Mouse (Mus musculus) right cerebral cortex, postnatal 14 days (tissue): Measurements from ENCODE around the gene 1700001F09Rik.
"Not testable (repeated sequence)": the region's sequence is repeated elsewhere in the genome, so short reads cannot be mapped to it uniquely, and the experiment has no call there.

Experiments used
- DNase-seq: peaks from one replicate; pipeline ENCODE4 v3.0.0; 2022

1700001F09Rik gene

GRCm38 (mm10) chr14:43347711-43348110, at the start of gene 1700001F09Rik:
TSS of gene 1700001F09Rik (minus strand) at chr14:43347811.
- not testable (repeated sequence) for DNase-seq

- peak; percentile 5 for DNase-seq
These were observed 14.1 kb upstream of the 1700001F09Rik start for GRCm38 (mm10) chr14:43361713-43362112.

- DNase-seq: not testable (repeated sequence)
These were observed 11.6 kb upstream of the 1700001F09Rik start for GRCm38 (mm10) chr14:43359246-43359645.

- not testable (repeated sequence) for DNase-seq
These were observed 9.9 kb upstream of the 1700001F09Rik start for GRCm38 (mm10) chr14:43357496-43357895.

- DNase-seq: not testable (repeated sequence)
These were observed 5.3 kb upstream of the 1700001F09Rik start for GRCm38 (mm10) chr14:43352944-43353343.

- DNase-seq: not testable (repeated sequence)
These were observed 10.0 kb downstream of the 1700001F09Rik start for GRCm38 (mm10) chr14:43337646-43338045.

- not testable (repeated sequence) for DNase-seq
These were observed 16.2 kb downstream of the 1700001F09Rik start for GRCm38 (mm10) chr14:43331362-43331880.

GRCm38 (mm10) chr14:43328603-43329002, 19.0 kb downstream of the 1700001F09Rik start:
- DNase-seq: not testable (repeated sequence)

- not testable (repeated sequence) for DNase-seq
These were observed 28.1 kb downstream of the 1700001F09Rik start for GRCm38 (mm10) chr14:43319516-43319915.

- not testable (repeated sequence) for DNase-seq
These were observed 54.1 kb downstream of the 1700001F09Rik start, which contains the start of gene Gm8127 for GRCm38 (mm10) chr14:43293503-43293902. TSS of gene Gm8127 (minus strand) at chr14:43293832.
